Mouse (Mus musculus) kidney, postnatal 36 days (tissue): ENCODE measurements at regions not wholly inside any gene's neighbourhood (a gene's known extent, or its start where the extent isn't known, plus 50 kb on each side); places are given as distances from the start of the nearest gene placed in this dataset.
"Not testable (repeated sequence)": the region's sequence is repeated elsewhere in the genome, so short reads cannot be mapped to it uniquely, and the experiment has no call there.

Source experiments
- DNase-seq, 2 experiments: peaks; one replicate each; pipeline ENCODE4 v3.0.0; 2021 to 2022; ENCODE audit warnings: mixed read lengths in 2 of 2

GRCm38 (mm10) chr6:107012938-107013511 lies 213.1 kb upstream of the Crbn start:
- peak; percentile 5 to 26 for DNase-seq

- no peak for DNase-seq
These were observed 219.2 kb upstream of the Crbn start for GRCm38 (mm10) chr6:107019126-107019525.

- no peak for DNase-seq
These were observed 245.3 kb upstream of the Crbn start for GRCm38 (mm10) chr6:107045177-107045576.

GRCm38 (mm10) chr6:107051604-107052003 lies 251.7 kb upstream of the Crbn start:
- DNase-seq: no peak

- DNase-seq: no peak
These were observed 252.3 kb upstream of the Crbn start for GRCm38 (mm10) chr6:107052180-107052579.

GRCm38 (mm10) chr6:107059001-107059765 lies 259.3 kb upstream of the Crbn start:
- DNase-seq: no peak

GRCm38 (mm10) chr6:107062886-107063565 lies 263.1 kb upstream of the Crbn start:
- DNase-seq: no peak

- no peak for DNase-seq
These were observed 270.6 kb upstream of the Crbn start for GRCm38 (mm10) chr6:107070441-107070840.

- no peak for DNase-seq
These were observed 292.7 kb upstream of the Crbn start for GRCm38 (mm10) chr6:107092600-107092999.

GRCm38 (mm10) chr6:107128716-107129115 lies 328.8 kb upstream of the Crbn start:
- DNase-seq: no peak

- no peak for DNase-seq
These were observed 361.7 kb upstream of the Lrrn1 start for GRCm38 (mm10) chr6:107167736-107168491.

GRCm38 (mm10) chr6:107218309-107218708 lies 311.3 kb upstream of the Lrrn1 start:
- DNase-seq: no peak

GRCm38 (mm10) chr6:107218721-107219120 lies 310.8 kb upstream of the Lrrn1 start:
- DNase-seq: no peak

- DNase-seq: no peak
These were observed 307.0 kb upstream of the Lrrn1 start for GRCm38 (mm10) chr6:107222602-107223001.

GRCm38 (mm10) chr6:107229843-107230242 lies 299.7 kb upstream of the Lrrn1 start:
- DNase-seq: not testable (repeated sequence)

- no peak for DNase-seq
These were observed 291.9 kb upstream of the Lrrn1 start for GRCm38 (mm10) chr6:107237692-107238091.

GRCm38 (mm10) chr6:107243981-107244380 lies 285.6 kb upstream of the Lrrn1 start:
- DNase-seq: no peak

- no peak for DNase-seq
These were observed 249.2 kb upstream of the Lrrn1 start for GRCm38 (mm10) chr6:107280348-107280747.

- no peak for DNase-seq
These were observed 238.7 kb upstream of the Lrrn1 start for GRCm38 (mm10) chr6:107290850-107291249.

- DNase-seq: no peak
These were observed 225.7 kb upstream of the Lrrn1 start for GRCm38 (mm10) chr6:107303676-107304369.

GRCm38 (mm10) chr6:107319565-107319964 lies 210.0 kb upstream of the Lrrn1 start:
- no peak for DNase-seq

GRCm38 (mm10) chr6:107350503-107350902 lies 179.1 kb upstream of the Lrrn1 start:
- DNase-seq: no peak

GRCm38 (mm10) chr6:107375274-107375673 lies 154.3 kb upstream of the Lrrn1 start:
- DNase-seq: no peak
